ENCODE assay signal across 10 mouse cellular contexts in genomic region chr15:103216052-103216451, GRCm38 (mm10). TPM values are rescaled to one million over a fixed set of nuclear protein-coding genes. Genes with fewer than 3 reads are reported as not detected.
DNase-seq lines count a peak whose midpoint lies in the region; ATAC-seq and TF ChIP-seq lines count a peak whose summit lies in the region.
"Had no signal": no experiment of that assay in that cellular context is flagged by ENCODE, and none has a peak within 500 bp of the region (broad histone marks: within the 10 kb centered on the region; RNA-seq: fewer than 3 reads in every experiment).

No protein-coding gene starts in this region.

- ATAC-seq in hindbrain, embryonic 15.5 days (ENCODE audit: low FRiP score, low read depth) = no peak
- ATAC-seq in midbrain, embryonic 16.5 days = no peak
- no peak for ATAC-seq in CD4-positive, CD25-positive, alpha-beta regulatory T cell, adult 4 months
- ATAC-seq in megakaryocyte-erythroid progenitor cell, adult 5-6 weeks (replicated peaks; ENCODE audit: low FRiP score, low TSS enrichment, poor library complexity, severe bottlenecking) = no peak

- no peak for DNase-seq in kidney, adult 2 months
- DNase-seq in kidney, postnatal 25 days = no peak
- peak; percentile 32 for DNase-seq in brain, embryonic 14.5 days (ENCODE audit: low read depth)
- no peak for DNase-seq in adrenal gland, postnatal 4 days (ENCODE audit: low spot score in 2 of 2)
- DNase-seq: lung, adult 18-20 months had no signal

- no peaks in the 10 kb centered on the region for H3K9me3 ChIP-seq in hindbrain, embryonic 15.5 days
- no peaks in the 10 kb centered on the region for H3K9me3 ChIP-seq in midbrain, embryonic 16.5 days (replicated peaks; ENCODE audit: control insufficient read depth, low read length, poor library complexity, severe bottlenecking)

- peak overlapping the region; percentile 39 for H3K27ac ChIP-seq in kidney, adult 2 months (ENCODE audit: insufficient read depth, low read depth, low read length)
- H3K27ac ChIP-seq in hindbrain, embryonic 15.5 days (replicated peaks) = peak overlapping the region; percentile 91
- H3K27ac ChIP-seq in midbrain, embryonic 16.5 days (ENCODE audit: low read length) = peak overlapping the region; percentile 84

- H3K27me3 ChIP-seq in kidney, adult 2 months (replicated peaks; ENCODE audit: control insufficient read depth, insufficient read depth, low read length) = no peaks in the 10 kb centered on the region
- H3K27me3 ChIP-seq in hindbrain, embryonic 15.5 days = no peaks in the 10 kb centered on the region
- H3K27me3 ChIP-seq in midbrain, embryonic 16.5 days (ENCODE audit: control insufficient read depth, insufficient read depth, low read depth, low read length) = no peaks in the 10 kb centered on the region
- H3K27me3 ChIP-seq: Patski had no signal

- no peak overlapping the region for H3K4me3 ChIP-seq in kidney, adult 2 months (ENCODE audit: insufficient read depth, low read depth, low read length)
- H3K4me3 ChIP-seq in hindbrain, embryonic 15.5 days = 0 out of 2 replicates have a peak overlapping the region, but pooled peaks have one; percentile 49
- H3K4me3 ChIP-seq in midbrain, embryonic 16.5 days (ENCODE audit: low read depth, low read length) = no peak overlapping the region

- H3K9ac ChIP-seq in hindbrain, embryonic 15.5 days = no peak overlapping the region
- H3K9ac ChIP-seq in midbrain, embryonic 16.5 days (ENCODE audit: low read depth, low read length) = no peak overlapping the region

- TF ChIP-seq CTCF in kidney, adult 2 months (conservative IDR thresholded peaks at IDR 0.05; ENCODE audit: insufficient read depth, insufficient read length, low read depth, low read length) = no peak
- no peak for TF ChIP-seq CTCF in brain, embryonic 14.5 days (IDR thresholded peaks at IDR 0.05; ENCODE audit: borderline replicate concordance, extremely low read depth, insufficient read depth, insufficient read length)

- 57% methylated on average over 2 of the region's 2 CpGs for WGBS in kidney, adult 2 months
- WGBS in hindbrain, embryonic 15.5 days = 25% methylated on average over 2 of the region's 2 CpGs
- WGBS in midbrain, embryonic 16.5 days = 35% methylated on average over 2 of the region's 2 CpGs

- TF ChIP-seq POLR2A in kidney, adult 2 months (IDR thresholded peaks at IDR 0.05; ENCODE audit: low read depth, low read length) = no peak
- no peak for TF ChIP-seq POLR2A in brain, embryonic 14.5 days (IDR thresholded peaks at IDR 0.05; ENCODE audit: borderline replicate concordance, extremely low read depth, insufficient read depth, insufficient read length, poor library complexity, severe bottlenecking)

- peak overlapping the region; percentile 64 for H3K4me2 ChIP-seq in hindbrain, embryonic 15.5 days
- H3K4me2 ChIP-seq in midbrain, embryonic 16.5 days (ENCODE audit: low read length) = peak overlapping the region; percentile 59; the same call in 1 of the 2 replicates

- H3K4me1 ChIP-seq in kidney, adult 2 months (ENCODE audit: control insufficient read depth, insufficient read depth, low read length) = peaks cover 11% of the 10 kb centered on the region; the same call in 1 of the 2 replicates
- H3K4me1 ChIP-seq in hindbrain, embryonic 15.5 days (replicated peaks) = peaks cover 44% of the 10 kb centered on the region
- peaks cover 25% of the 10 kb centered on the region for H3K4me1 ChIP-seq in midbrain, embryonic 16.5 days (ENCODE audit: control insufficient read depth, insufficient read depth, low read length)

- H3K36me3 ChIP-seq in kidney, adult 2 months (ENCODE audit: control insufficient read depth, insufficient read depth, low read length) = peaks cover 1% of the 10 kb centered on the region; the same call in 1 of the 2 replicates
- peaks cover 18% of the 10 kb centered on the region for H3K36me3 ChIP-seq in hindbrain, embryonic 15.5 days
- peaks cover 4% of the 10 kb centered on the region; the same call in 1 of the 2 replicates for H3K36me3 ChIP-seq in midbrain, embryonic 16.5 days (ENCODE audit: control insufficient read depth, insufficient read depth, low read length)

RNA-seq across cellular contexts. Expression of gene Cbx5, which starts 23.6 kb away (rescaled TPM):
- polyA plus RNA-seq in kidney, adult 2 months (2012; rRNA removed) = 18.8 and 26.9 TPM in 2 replicates
- 101 and 118 TPM in 2 replicates for polyA plus RNA-seq in brain, embryonic 14.5 days (2012; rRNA removed)
- 127 and 137 TPM in 2 replicates for polyA plus RNA-seq in hindbrain, embryonic 15.5 days (2015; fragmentation: Nextera tagmentation; extraction: Ambion mirVana)
- 139 and 151 TPM in 2 replicates for polyA plus RNA-seq in midbrain, embryonic 16.5 days (2015; fragmentation: Nextera tagmentation; extraction: Ambion mirVana)
- 100 to 1,000 TPM; 111 to 127 TPM for total RNA-seq in adrenal gland, postnatal 4 days (2021)
- polyA plus RNA-seq in CD4-positive, CD25-positive, alpha-beta regulatory T cell, adult 4 months (2017; shearing (Covaris generic)) = 10 to 100 TPM; 20.0 to 24.9 TPM
- total RNA-seq in megakaryocyte-erythroid progenitor cell, adult 5-6 weeks (2014; fragmentation: Nextera tagmentation) = 151 and 165 TPM in 2 replicates
- 183 and 300 TPM in 2 replicates for total RNA-seq in megakaryocyte-erythroid progenitor cell, adult 5-6 weeks (2017)

RNA-seq across cellular contexts. Expression of gene Hnrnpa1, which starts 24.2 kb away (rescaled TPM):
- polyA plus RNA-seq in kidney, adult 2 months (2012; rRNA removed) = 50.0 and 69.3 TPM in 2 replicates
- 976 and 1,085 TPM in 2 replicates for polyA plus RNA-seq in brain, embryonic 14.5 days (2012; rRNA removed)
- polyA plus RNA-seq in hindbrain, embryonic 15.5 days (2015; fragmentation: Nextera tagmentation; extraction: Ambion mirVana) = 629 and 665 TPM in 2 replicates
- 630 and 680 TPM in 2 replicates for polyA plus RNA-seq in midbrain, embryonic 16.5 days (2015; fragmentation: Nextera tagmentation; extraction: Ambion mirVana)
- total RNA-seq in adrenal gland, postnatal 4 days (2021) = 100 to 1,000 TPM; 404 to 457 TPM
- polyA plus RNA-seq in CD4-positive, CD25-positive, alpha-beta regulatory T cell, adult 4 months (2017; shearing (Covaris generic)) = 100 to 1,000 TPM; 322 to 361 TPM
- 845 and 937 TPM in 2 replicates for total RNA-seq in megakaryocyte-erythroid progenitor cell, adult 5-6 weeks (2014; fragmentation: Nextera tagmentation)
- 2,161 and 2,727 TPM in 2 replicates for total RNA-seq in megakaryocyte-erythroid progenitor cell, adult 5-6 weeks (2017)

RNA-seq across cellular contexts. Expression of gene Nfe2, which starts 42.2 kb away (rescaled TPM):
- 0.58 and 1.0 TPM in 2 replicates for polyA plus RNA-seq in kidney, adult 2 months (2012; rRNA removed)
- polyA plus RNA-seq in brain, embryonic 14.5 days (2012; rRNA removed) = 0.53 and 1.2 TPM in 2 replicates
- 0.58 and 0.89 TPM in 2 replicates for polyA plus RNA-seq in hindbrain, embryonic 15.5 days (2015; fragmentation: Nextera tagmentation; extraction: Ambion mirVana)
- 0.52 and 0.68 TPM in 2 replicates for polyA plus RNA-seq in midbrain, embryonic 16.5 days (2015; fragmentation: Nextera tagmentation; extraction: Ambion mirVana)
- total RNA-seq in adrenal gland, postnatal 4 days (2021) = 1 to 10 TPM; 5.8 to 8.9 TPM
- under 1 TPM; 0.34 to 0.84 TPM for polyA plus RNA-seq in CD4-positive, CD25-positive, alpha-beta regulatory T cell, adult 4 months (2017; shearing (Covaris generic))
- 145 and 147 TPM in 2 replicates for total RNA-seq in megakaryocyte-erythroid progenitor cell, adult 5-6 weeks (2014; fragmentation: Nextera tagmentation)
- 124 and 142 TPM in 2 replicates for total RNA-seq in megakaryocyte-erythroid progenitor cell, adult 5-6 weeks (2017)
- polyA plus RNA-seq: Patski had no signal

RNA-seq across cellular contexts. Expression of gene Smug1, which starts 49.2 kb away (rescaled TPM):
- polyA plus RNA-seq in kidney, adult 2 months (2012; rRNA removed) = 15.5 and 19.4 TPM in 2 replicates
- polyA plus RNA-seq in brain, embryonic 14.5 days (2012; rRNA removed) = 30.5 and 31.6 TPM in 2 replicates
- 26.9 and 31.1 TPM in 2 replicates for polyA plus RNA-seq in hindbrain, embryonic 15.5 days (2015; fragmentation: Nextera tagmentation; extraction: Ambion mirVana)
- 24.3 and 25.5 TPM in 2 replicates for polyA plus RNA-seq in midbrain, embryonic 16.5 days (2015; fragmentation: Nextera tagmentation; extraction: Ambion mirVana)
- total RNA-seq in adrenal gland, postnatal 4 days (2021) = 10 to 100 TPM; 17.7 to 19.0 TPM
- 1 to 10 TPM; 6.0 to 8.1 TPM for polyA plus RNA-seq in CD4-positive, CD25-positive, alpha-beta regulatory T cell, adult 4 months (2017; shearing (Covaris generic))
- 3.6 and 5.9 TPM in 2 replicates for total RNA-seq in megakaryocyte-erythroid progenitor cell, adult 5-6 weeks (2014; fragmentation: Nextera tagmentation)
- 2.2 and 4.2 TPM in 2 replicates for total RNA-seq in megakaryocyte-erythroid progenitor cell, adult 5-6 weeks (2017)

RNA-seq across cellular contexts. Expression of gene Copz1, which starts 56.5 kb away (rescaled TPM):
- 138 TPM in 2 replicates for polyA plus RNA-seq in kidney, adult 2 months (2012; rRNA removed)
- 165 and 192 TPM in 2 replicates for polyA plus RNA-seq in brain, embryonic 14.5 days (2012; rRNA removed)
- polyA plus RNA-seq in hindbrain, embryonic 15.5 days (2015; fragmentation: Nextera tagmentation; extraction: Ambion mirVana) = 200 and 208 TPM in 2 replicates
- 200 and 205 TPM in 2 replicates for polyA plus RNA-seq in midbrain, embryonic 16.5 days (2015; fragmentation: Nextera tagmentation; extraction: Ambion mirVana)
- total RNA-seq in adrenal gland, postnatal 4 days (2021) = 100 to 1,000 TPM; 132 to 140 TPM
- polyA plus RNA-seq in CD4-positive, CD25-positive, alpha-beta regulatory T cell, adult 4 months (2017; shearing (Covaris generic)) = 100 to 1,000 TPM; 213 to 244 TPM
- 218 and 249 TPM in 2 replicates for total RNA-seq in megakaryocyte-erythroid progenitor cell, adult 5-6 weeks (2014; fragmentation: Nextera tagmentation)
- total RNA-seq in megakaryocyte-erythroid progenitor cell, adult 5-6 weeks (2017) = 53.9 and 91.2 TPM in 2 replicates

Comparison
In these comparisons a context has a peak if more than half of its experiments do, and no peak if none do; other contexts are left out.
1. H3K27ac ChIP-seq: peak in every context shown above with its lines; median percentile 91 in hindbrain, embryonic 15.5 days; 84 in midbrain, embryonic 16.5 days; 39 in kidney, adult 2 months.